Mouse (Mus musculus) spleen, adult 12 weeks (tissue): Measurements from ENCODE around the gene Dmac2.
"Not testable (repeated sequence)": the region's sequence is repeated elsewhere in the genome, so short reads cannot be mapped to it uniquely, and the experiment has no call there.

Experiments used
- DNase-seq: peaks from one replicate; pipeline ENCODE4 v3.0.0; 2022; ENCODE audit warnings: low spot score

The Dmac2 gene

GRCm38 (mm10) chr7:25618865-25619721 lies at the start of gene Dmac2:
Gene Dmac2 (plus strand): TSS chr7:25619414.
- DNase-seq = peak; percentile 85

GRCm38 (mm10) chr7:25573806-25574205 lies 45.4 kb upstream of the Dmac2 start:
- not testable (repeated sequence) for DNase-seq

- no peak for DNase-seq
Observed at GRCm38 (mm10) chr7:25575105-25575504, 44.1 kb upstream of the Dmac2 start.

- DNase-seq = no peak
Observed at GRCm38 (mm10) chr7:25575870-25576269, 43.3 kb upstream of the Dmac2 start.

GRCm38 (mm10) chr7:25576308-25576707 lies 42.9 kb upstream of the Dmac2 start:
- DNase-seq = not testable (repeated sequence)

GRCm38 (mm10) chr7:25576793-25577437 lies 42.3 kb upstream of the Dmac2 start:
- DNase-seq = not testable (repeated sequence)

GRCm38 (mm10) chr7:25579441-25579840 lies 39.8 kb upstream of the Dmac2 start:
- DNase-seq = no peak

- DNase-seq = no peak
Observed at GRCm38 (mm10) chr7:25582301-25582810, 36.9 kb upstream of the Dmac2 start.

GRCm38 (mm10) chr7:25584651-25585050 lies 34.6 kb upstream of the Dmac2 start:
- no peak for DNase-seq

GRCm38 (mm10) chr7:25585351-25586204 lies 33.6 kb upstream of the Dmac2 start:
- no peak for DNase-seq

GRCm38 (mm10) chr7:25591226-25591625 lies 28.0 kb upstream of the Dmac2 start:
- no peak for DNase-seq

GRCm38 (mm10) chr7:25593859-25594258 lies 25.4 kb upstream of the Dmac2 start:
- DNase-seq = no peak

- DNase-seq = peak; percentile 56
Observed at GRCm38 (mm10) chr7:25599663-25600062, 19.6 kb upstream of the Dmac2 start.

GRCm38 (mm10) chr7:25600666-25601065 lies 18.5 kb upstream of the Dmac2 start:
- no peak for DNase-seq

GRCm38 (mm10) chr7:25601346-25601745 lies 17.9 kb upstream of the Dmac2 start:
- no peak for DNase-seq

- DNase-seq = no peak
Observed at GRCm38 (mm10) chr7:25606625-25607063, 12.6 kb upstream of the Dmac2 start.

- no peak for DNase-seq
Observed at GRCm38 (mm10) chr7:25607196-25607595, 12.0 kb upstream of the Dmac2 start.

GRCm38 (mm10) chr7:25610056-25610455 lies 9.2 kb upstream of the Dmac2 start:
- DNase-seq = no peak

GRCm38 (mm10) chr7:25611501-25611900 lies 7.7 kb upstream of the Dmac2 start:
- DNase-seq = no peak

GRCm38 (mm10) chr7:25614086-25614485 lies 5.1 kb upstream of the Dmac2 start:
- DNase-seq = no peak

GRCm38 (mm10) chr7:25614831-25615705 lies 4.1 kb upstream of the Dmac2 start:
- DNase-seq = no peak
